Mouse (Mus musculus): ENCODE data around the gene Ulk4.

Ulk4 gene

GRCm38 (mm10) chr9:121092568-121092967, 184.4 kb downstream of the Ulk4 start:
- Histone ChIP-seq H3K4me1 (replicated peaks; ENCODE audit: low read depth, low read length) (no peaks in the 10 kb centered on the region), H3K27me3 (ENCODE audit: insufficient read depth, low read length) (peaks cover 10% of the 10 kb centered on the region; the same call in 1 of the 2 replicates), H3K4me3 (replicated peaks; ENCODE audit: low read length) (no peak overlapping the region), H3K36me3 (ENCODE audit: insufficient read depth, low read length) (no peaks in the 10 kb centered on the region), H3K9me3 (ENCODE audit: low read length) (peaks cover 8% of the 10 kb centered on the region)
- TF ChIP-seq POU5F1 (IDR thresholded peaks at IDR 0.05; ENCODE audit: borderline replicate concordance, low read length) (no peak), CTCF (conservative IDR thresholded peaks at IDR 0.05; ENCODE audit: low read length) (peak; percentile 20; the same call in 1 of the 2 replicates), NANOG (IDR thresholded peaks at IDR 0.05; ENCODE audit: borderline replicate concordance, low read length) (no peak)

DNA sequence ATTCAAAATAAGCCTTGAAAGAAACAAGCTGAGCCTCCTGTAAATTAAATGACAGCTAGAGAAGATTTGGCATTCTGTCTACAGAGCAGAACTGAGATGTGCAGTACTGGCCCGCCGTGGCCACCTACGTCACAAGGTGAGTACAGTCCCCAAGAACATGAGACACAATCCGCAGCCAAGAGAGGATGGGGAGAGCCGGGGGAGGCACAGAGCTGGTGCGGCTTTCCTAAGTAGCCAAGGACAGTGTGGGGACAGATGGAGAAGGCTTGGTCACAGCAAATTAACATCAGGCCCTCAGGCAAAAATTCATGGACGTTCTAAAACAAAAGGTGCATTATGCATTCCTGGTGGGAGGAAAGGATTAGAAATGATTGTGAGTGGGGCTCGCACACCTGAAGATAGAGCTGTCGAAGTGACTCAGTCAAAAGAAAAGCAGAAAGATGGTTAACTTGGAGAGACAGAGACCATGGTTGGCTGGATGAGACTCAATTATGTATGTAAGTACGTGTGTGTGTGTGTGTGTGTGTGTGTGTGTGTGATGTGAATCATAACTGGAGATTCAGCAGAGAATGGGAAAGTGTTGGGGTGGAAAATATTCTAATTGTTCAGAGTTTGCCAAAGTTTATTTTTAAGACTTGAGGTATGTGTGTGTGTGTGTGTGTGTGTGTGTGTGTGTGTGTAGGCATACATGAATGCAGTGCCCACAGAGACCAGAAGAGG, 185.8 kb downstream of the Ulk4 start:
- Histone ChIP-seq H3K9me3 (ENCODE audit: low read length) (peaks cover 8% of the 10 kb centered on the region), H3K4me1 (replicated peaks; ENCODE audit: low read depth, low read length) (no peaks in the 10 kb centered on the region), H3K27me3 (ENCODE audit: insufficient read depth, low read length) (peaks cover 10% of the 10 kb centered on the region; the same call in 1 of the 2 replicates), H3K4me3 (replicated peaks; ENCODE audit: low read length) (no peak overlapping the region), H3K36me3 (ENCODE audit: insufficient read depth, low read length) (no peaks in the 10 kb centered on the region)
- TF ChIP-seq CTCF (conservative IDR thresholded peaks at IDR 0.05; ENCODE audit: low read length) (no peak), NANOG (IDR thresholded peaks at IDR 0.05; ENCODE audit: borderline replicate concordance, low read length) (no peak), POU5F1 (IDR thresholded peaks at IDR 0.05; ENCODE audit: borderline replicate concordance, low read length) (no peak)

GRCm38 (mm10) chr9:121087661-121088060, 189.3 kb downstream of the Ulk4 start:
- TF ChIP-seq POU5F1 (IDR thresholded peaks at IDR 0.05; ENCODE audit: borderline replicate concordance, low read length) (no peak), CTCF (conservative IDR thresholded peaks at IDR 0.05; ENCODE audit: low read length) (no peak), NANOG (IDR thresholded peaks at IDR 0.05; ENCODE audit: borderline replicate concordance, low read length) (no peak)
- no peaks in the 10 kb centered on the region for H3K4me1 ChIP-seq (replicated peaks; ENCODE audit: low read depth, low read length)
- peaks cover 8% of the 10 kb centered on the region for H3K9me3 ChIP-seq (ENCODE audit: low read length)

GRCm38 (mm10) chr9:121084191-121084590, 192.8 kb downstream of the Ulk4 start:
- no peak for TF ChIP-seq CTCF (conservative IDR thresholded peaks at IDR 0.05; ENCODE audit: low read length)
- no peak for TF ChIP-seq NANOG (IDR thresholded peaks at IDR 0.05; ENCODE audit: borderline replicate concordance, low read length)
- TF ChIP-seq POU5F1 (IDR thresholded peaks at IDR 0.05; ENCODE audit: borderline replicate concordance, low read length): no peak
- Histone ChIP-seq H3K36me3 (ENCODE audit: insufficient read depth, low read length) (no peaks in the 10 kb centered on the region), H3K27me3 (ENCODE audit: insufficient read depth, low read length) (peaks cover 7% of the 10 kb centered on the region; the same call in 1 of the 2 replicates), H3K4me1 (replicated peaks; ENCODE audit: low read depth, low read length) (no peaks in the 10 kb centered on the region), H3K4me3 (replicated peaks; ENCODE audit: low read length) (no peak overlapping the region), H3K9me3 (ENCODE audit: low read length) (peaks cover 8% of the 10 kb centered on the region)

More at GRCm38 (mm10) chr9:121087661-121088060, 189.3 kb downstream of the Ulk4 start:
- Histone ChIP-seq H3K4me3 (replicated peaks; ENCODE audit: low read length) (no peak overlapping the region), H3K36me3 (ENCODE audit: insufficient read depth, low read length) (no peaks in the 10 kb centered on the region), H3K27me3 (ENCODE audit: insufficient read depth, low read length) (peaks cover 10% of the 10 kb centered on the region; the same call in 1 of the 2 replicates)

GRCm38 (mm10) chr9:121080834-121081233, 196.2 kb downstream of the Ulk4 start:
- Histone ChIP-seq H3K27me3 (ENCODE audit: insufficient read depth, low read length) (no peaks in the 10 kb centered on the region), H3K9me3 (ENCODE audit: low read length) (no peaks in the 10 kb centered on the region), H3K4me1 (replicated peaks; ENCODE audit: low read depth, low read length) (peaks cover 6% of the 10 kb centered on the region; the same call in 1 of the 2 replicates), H3K36me3 (ENCODE audit: insufficient read depth, low read length) (no peaks in the 10 kb centered on the region), H3K4me3 (replicated peaks; ENCODE audit: low read length) (no peak overlapping the region)
- TF ChIP-seq NANOG (IDR thresholded peaks at IDR 0.05; ENCODE audit: borderline replicate concordance, low read length): no peak
- no peak for TF ChIP-seq CTCF (conservative IDR thresholded peaks at IDR 0.05; ENCODE audit: low read length)
- TF ChIP-seq POU5F1 (IDR thresholded peaks at IDR 0.05; ENCODE audit: borderline replicate concordance, low read length): no peak

GRCm38 (mm10) chr9:121080413-121080812, 196.6 kb downstream of the Ulk4 start:
- Histone ChIP-seq H3K36me3 (ENCODE audit: insufficient read depth, low read length) (no peaks in the 10 kb centered on the region), H3K27me3 (ENCODE audit: insufficient read depth, low read length) (no peaks in the 10 kb centered on the region), H3K4me3 (replicated peaks; ENCODE audit: low read length) (no peak overlapping the region), H3K9me3 (ENCODE audit: low read length) (no peaks in the 10 kb centered on the region), H3K4me1 (replicated peaks; ENCODE audit: low read depth, low read length) (peaks cover 7% of the 10 kb centered on the region; the same call in 1 of the 2 replicates)
- TF ChIP-seq NANOG (IDR thresholded peaks at IDR 0.05; ENCODE audit: borderline replicate concordance, low read length): no peak
- no peak for TF ChIP-seq POU5F1 (IDR thresholded peaks at IDR 0.05; ENCODE audit: borderline replicate concordance, low read length)
- no peak for TF ChIP-seq CTCF (conservative IDR thresholded peaks at IDR 0.05; ENCODE audit: low read length)

GRCm38 (mm10) chr9:121079388-121080088, 197.5 kb downstream of the Ulk4 start:
- H3K36me3 ChIP-seq (ENCODE audit: insufficient read depth, low read length): no peaks in the 10 kb centered on the region
- H3K27me3 ChIP-seq (ENCODE audit: insufficient read depth, low read length): no peaks in the 10 kb centered on the region
- H3K4me1 ChIP-seq (replicated peaks; ENCODE audit: low read depth, low read length): peaks cover 7% of the 10 kb centered on the region; the same call in 1 of the 2 replicates
- no peaks in the 10 kb centered on the region for H3K9me3 ChIP-seq (ENCODE audit: low read length)
- TF ChIP-seq CTCF (conservative IDR thresholded peaks at IDR 0.05; ENCODE audit: low read length) (no peak), NANOG (IDR thresholded peaks at IDR 0.05; ENCODE audit: borderline replicate concordance, low read length) (no peak), POU5F1 (IDR thresholded peaks at IDR 0.05; ENCODE audit: borderline replicate concordance, low read length) (no peak)
- H3K4me3 ChIP-seq (replicated peaks; ENCODE audit: low read length): no peak overlapping the region

DNA sequence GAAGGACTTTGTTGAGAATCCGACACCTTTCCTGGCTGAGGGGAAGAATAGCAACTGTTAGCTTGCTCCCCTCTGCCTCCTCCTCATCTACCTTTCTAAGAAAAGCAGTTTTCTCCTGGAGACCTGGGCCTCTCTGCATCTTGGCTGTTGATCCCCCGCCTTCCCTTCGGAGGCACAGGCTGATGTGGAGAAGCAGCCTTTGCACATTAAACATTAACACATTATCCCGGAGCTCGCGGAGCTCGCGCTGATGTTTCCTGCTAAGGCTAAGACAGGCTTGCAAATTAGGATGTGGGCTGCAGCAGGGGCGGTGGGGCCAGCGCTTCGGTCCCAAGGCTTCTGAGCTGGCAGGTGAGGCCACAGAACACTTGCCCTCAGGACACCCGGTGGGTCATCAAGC, 200.7 kb downstream of the Ulk4 start:
- Histone ChIP-seq H3K27me3 (ENCODE audit: insufficient read depth, low read length) (no peaks in the 10 kb centered on the region), H3K4me3 (replicated peaks; ENCODE audit: low read length) (no peak overlapping the region), H3K4me1 (replicated peaks; ENCODE audit: low read depth, low read length) (peaks cover 7% of the 10 kb centered on the region; the same call in 1 of the 2 replicates), H3K36me3 (ENCODE audit: insufficient read depth, low read length) (no peaks in the 10 kb centered on the region), H3K9me3 (ENCODE audit: low read length) (no peaks in the 10 kb centered on the region)
- no peak for TF ChIP-seq POU5F1 (IDR thresholded peaks at IDR 0.05; ENCODE audit: borderline replicate concordance, low read length)
- TF ChIP-seq NANOG (IDR thresholded peaks at IDR 0.05; ENCODE audit: borderline replicate concordance, low read length): no peak
- TF ChIP-seq CTCF (conservative IDR thresholded peaks at IDR 0.05; ENCODE audit: low read length): no peak

Data from E14TG2a.4 (cell line).